Mouse (Mus musculus) testis, adult 2 months (tissue): ENCODE measurements at regions not wholly inside any gene's neighbourhood (a gene's known extent, or its start where the extent isn't known, plus 50 kb on each side); places are given as distances from the start of the nearest gene placed in this dataset.

Experiments
- CTCF ChIP-seq: fragments of 200-500 bp; IDR thresholded peaks from 2 replicates; pipeline ENCODE4 v1.5.1; 2012; ENCODE audit warnings: low read depth, mild to moderate bottlenecking, inconsistent platforms, low read length, moderate library complexity; ENCODE audit not compliant: control insufficient read depth, insufficient read depth, insufficient replicate concordance
- POLR2A ChIP-seq: fragments of 200-500 bp; IDR thresholded peaks from 2 replicates; pipeline ENCODE4 v1.6.1; 2012; ENCODE audit warnings: low read depth, mild to moderate bottlenecking, inconsistent platforms, low read length, moderate library complexity; ENCODE audit not compliant: control insufficient read depth

- TF ChIP-seq POLR2A (no peak), CTCF (no peak)
Measured at GRCm38 (mm10) chr17:87521622-87522151, 75.0 kb upstream of the Calm2 start.
